Mouse (Mus musculus): ENCODE data around the gene Gm38431. TPM values are rescaled to one million over a fixed set of nuclear protein-coding genes. Genes with fewer than 3 reads are reported as not detected.

Gm38431 gene
- polyA plus RNA-seq, 1 experiment from 2014 or later: 3.2 TPM

GRCm38 (mm10) chr9:21031896-21032351 is 59.9 kb downstream of the Gm38431 start, which contains the start of gene Icam5:
Gene Icam5 (plus strand): TSS chr9:21032073.
- Histone ChIP-seq H3K36me3 (no peaks in the 10 kb centered on the region), H3K9me3 (no peaks in the 10 kb centered on the region), H3K4me1 (peaks cover 68% of the 10 kb centered on the region), H3K27ac (peak within 1 kb of the TSS; percentile 30; the same call in 1 of the 2 replicates), H3K27me3 (ENCODE audit: insufficient read depth, poor library complexity, severe bottlenecking) (peaks cover 91% of the 10 kb centered on the region), H3K4me3 (peak within 1 kb of the TSS; percentile 66)
- under 1% methylated on average over 35 of the region's 35 CpGs for WGBS
- no peak for DNase-seq (ENCODE audit: low spot score)

GRCm38 (mm10) chr9:21031251-21031895 is 60.4 kb downstream of the Gm38431 start:
- peak overlapping the region; percentile 30; the same call in 1 of the 2 replicates for H3K27ac ChIP-seq
- no peak for DNase-seq (ENCODE audit: low spot score)
- WGBS: under 1% methylated on average over 36 of the region's 36 CpGs
- H3K4me1 ChIP-seq: peaks cover 63% of the 10 kb centered on the region
- no peaks in the 10 kb centered on the region for H3K9me3 ChIP-seq
- peak overlapping the region; percentile 66 for H3K4me3 ChIP-seq
- peaks cover 91% of the 10 kb centered on the region for H3K27me3 ChIP-seq (ENCODE audit: insufficient read depth, poor library complexity, severe bottlenecking)
- H3K36me3 ChIP-seq: no peaks in the 10 kb centered on the region

GRCm38 (mm10) chr9:21030781-21031250 is 61.0 kb downstream of the Gm38431 start:
- WGBS: under 1% methylated on average over 13 of the region's 13 CpGs
- DNase-seq (ENCODE audit: low spot score): peak; percentile 91
- peaks cover 57% of the 10 kb centered on the region for H3K4me1 ChIP-seq
- H3K9me3 ChIP-seq: no peaks in the 10 kb centered on the region
- H3K36me3 ChIP-seq: no peaks in the 10 kb centered on the region
- peak overlapping the region; percentile 66 for H3K4me3 ChIP-seq
- peaks cover 89% of the 10 kb centered on the region for H3K27me3 ChIP-seq (ENCODE audit: insufficient read depth, poor library complexity, severe bottlenecking)
- H3K27ac ChIP-seq: no peak overlapping the region

- H3K9me3 ChIP-seq: no peaks in the 10 kb centered on the region
- H3K27ac ChIP-seq: peak overlapping the region; percentile 84; the same call in 1 of the 2 replicates
- whole genome bisulfite sequencing: 18% methylated on average over 22 of the region's 22 CpGs
- H3K27me3 ChIP-seq (ENCODE audit: insufficient read depth, poor library complexity, severe bottlenecking): peaks cover 88% of the 10 kb centered on the region
- H3K4me1 ChIP-seq: peaks cover 53% of the 10 kb centered on the region
- no peaks in the 10 kb centered on the region for H3K36me3 ChIP-seq
- DNase-seq (ENCODE audit: low spot score): no peak
- peak overlapping the region; percentile 66 for H3K4me3 ChIP-seq
Measured at GRCm38 (mm10) chr9:21030055-21030600, 61.7 kb downstream of the Gm38431 start.

GRCm38 (mm10) chr9:21029291-21030054 is 62.3 kb downstream of the Gm38431 start, which contains the start of gene Icam4:
Gene Icam4 (plus strand): TSS chr9:21029373.
- Histone ChIP-seq H3K36me3 (no peaks in the 10 kb centered on the region), H3K27me3 (ENCODE audit: insufficient read depth, poor library complexity, severe bottlenecking) (peaks cover 84% of the 10 kb centered on the region), H3K27ac (peak within 1 kb of the TSS; percentile 84), H3K4me3 (peak within 1 kb of the TSS; percentile 66), H3K9me3 (no peaks in the 10 kb centered on the region), H3K4me1 (peaks cover 47% of the 10 kb centered on the region)
- peak; percentile 93 for DNase-seq (ENCODE audit: low spot score)
- under 1% methylated on average over 37 of the region's 37 CpGs for WGBS

GRCm38 (mm10) chr9:21028560-21029110 is 63.2 kb downstream of the Gm38431 start:
- DNase-seq (ENCODE audit: low spot score): no peak
- H3K36me3 ChIP-seq: no peaks in the 10 kb centered on the region
- peaks cover 45% of the 10 kb centered on the region for H3K4me1 ChIP-seq
- WGBS: 70% methylated on average over 6 of the region's 6 CpGs
- peaks cover 77% of the 10 kb centered on the region for H3K27me3 ChIP-seq (ENCODE audit: insufficient read depth, poor library complexity, severe bottlenecking)
- peak overlapping the region; percentile 84; the same call in 1 of the 2 replicates for H3K27ac ChIP-seq
- H3K9me3 ChIP-seq: no peaks in the 10 kb centered on the region
- peak overlapping the region; percentile 66; the same call in 1 of the 2 replicates for H3K4me3 ChIP-seq

GRCm38 (mm10) chr9:21027774-21028290 is 64.0 kb downstream of the Gm38431 start:
- DNase-seq (ENCODE audit: low spot score): no peak
- peaks cover 37% of the 10 kb centered on the region for H3K4me1 ChIP-seq
- no peaks in the 10 kb centered on the region for H3K9me3 ChIP-seq
- no peak overlapping the region for H3K27ac ChIP-seq
- no peak overlapping the region for H3K4me3 ChIP-seq
- H3K36me3 ChIP-seq: no peaks in the 10 kb centered on the region
- WGBS: 45% methylated on average over 8 of the region's 8 CpGs
- H3K27me3 ChIP-seq (ENCODE audit: insufficient read depth, poor library complexity, severe bottlenecking): peaks cover 69% of the 10 kb centered on the region

- Histone ChIP-seq H3K27me3 (ENCODE audit: insufficient read depth, poor library complexity, severe bottlenecking) (peaks cover 59% of the 10 kb centered on the region), H3K4me3 (no peak overlapping the region), H3K36me3 (no peaks in the 10 kb centered on the region), H3K4me1 (peaks cover 27% of the 10 kb centered on the region), H3K9me3 (no peaks in the 10 kb centered on the region), H3K27ac (no peak overlapping the region)
- WGBS: 69% methylated on average over 12 of the region's 12 CpGs
- no peak for DNase-seq (ENCODE audit: low spot score)
Measured at GRCm38 (mm10) chr9:21026849-21027248, 64.9 kb downstream of the Gm38431 start.

GRCm38 (mm10) chr9:21025258-21025810 is 66.5 kb downstream of the Gm38431 start:
- Histone ChIP-seq H3K4me1 (peaks cover 13% of the 10 kb centered on the region), H3K36me3 (no peaks in the 10 kb centered on the region), H3K4me3 (no peak overlapping the region), H3K9me3 (no peaks in the 10 kb centered on the region), H3K27me3 (ENCODE audit: insufficient read depth, poor library complexity, severe bottlenecking) (peaks cover 50% of the 10 kb centered on the region), H3K27ac (no peak overlapping the region)
- no peak for DNase-seq (ENCODE audit: low spot score)
- WGBS: 63% methylated on average over 19 of the region's 19 CpGs

GRCm38 (mm10) chr9:21022726-21023125 is 69.1 kb downstream of the Gm38431 start:
- no peak for DNase-seq (ENCODE audit: low spot score)
- WGBS: 80% methylated on average over 1 of the region's 1 CpGs

GRCm38 (mm10) chr9:21022288-21022687 is 69.5 kb downstream of the Gm38431 start:
- Histone ChIP-seq H3K9me3 (no peaks in the 10 kb centered on the region), H3K27me3 (ENCODE audit: insufficient read depth, poor library complexity, severe bottlenecking) (peaks cover 43% of the 10 kb centered on the region), H3K4me1 (no peaks in the 10 kb centered on the region), H3K36me3 (no peaks in the 10 kb centered on the region), H3K27ac (no peak overlapping the region), H3K4me3 (no peak overlapping the region)
- WGBS: 53% methylated on average over 6 of the region's 6 CpGs
- no peak for DNase-seq (ENCODE audit: low spot score)

More at GRCm38 (mm10) chr9:21022726-21023125, 69.1 kb downstream of the Gm38431 start:
- no peak overlapping the region for H3K4me3 ChIP-seq
- no peaks in the 10 kb centered on the region for H3K4me1 ChIP-seq
- H3K27ac ChIP-seq: no peak overlapping the region
- H3K36me3 ChIP-seq: no peaks in the 10 kb centered on the region
- no peaks in the 10 kb centered on the region for H3K9me3 ChIP-seq
- peaks cover 43% of the 10 kb centered on the region for H3K27me3 ChIP-seq (ENCODE audit: insufficient read depth, poor library complexity, severe bottlenecking)

- Histone ChIP-seq H3K9me3 (no peaks in the 10 kb centered on the region), H3K27ac (no peak overlapping the region), H3K4me1 (peaks cover 5% of the 10 kb centered on the region; the same call in 1 of the 2 replicates), H3K4me3 (no peak overlapping the region), H3K36me3 (no peaks in the 10 kb centered on the region), H3K27me3 (ENCODE audit: insufficient read depth, poor library complexity, severe bottlenecking) (peaks cover 43% of the 10 kb centered on the region)
- WGBS: 79% methylated on average over 3 of the region's 3 CpGs
- DNase-seq (ENCODE audit: low spot score): no peak
Measured at GRCm38 (mm10) chr9:21021363-21021762, 70.4 kb downstream of the Gm38431 start.
